Comparison of ENCODE assay signal across 8 mouse cellular contexts in genomic region chr7:28925317-28925716, GRCm38 (mm10). TPM values are rescaled to one million over a fixed set of nuclear protein-coding genes. Genes with fewer than 3 reads are reported as not detected.
A peak's percentile ranks its signal among the peaks of the same experiment; 100 is the strongest.
DNase-seq lines count a peak whose midpoint lies in the region; ATAC-seq and TF ChIP-seq lines count a peak whose summit lies in the region.

No protein-coding gene starts in this region.

- H3K4me2 ChIP-seq in heart, embryonic 14.5 days (ENCODE audit: low read length) = peak overlapping the region; percentile 54
- H3K4me2 ChIP-seq in midbrain, embryonic 15.5 days = no peak overlapping the region

- H3K9ac ChIP-seq in heart, embryonic 14.5 days (ENCODE audit: low read length) = peak overlapping the region; percentile 72
- no peak overlapping the region for H3K9ac ChIP-seq in midbrain, embryonic 15.5 days

- H3K27me3 ChIP-seq in E14TG2a.4 (ENCODE audit: insufficient read depth, low read length) = no peaks in the 10 kb centered on the region
- H3K27me3 ChIP-seq in heart, embryonic 14.5 days (ENCODE audit: control insufficient read depth, insufficient read depth, low read length) = no peaks in the 10 kb centered on the region
- H3K27me3 ChIP-seq in midbrain, embryonic 15.5 days (replicated peaks) = no peaks in the 10 kb centered on the region

- peak overlapping the region; percentile 96 to 99 for H3K27ac ChIP-seq in heart, embryonic 14.5 days (replicated peaks in 1 of 2; ENCODE audit: control insufficient read depth in 1 of 2, insufficient read depth in 1 of 2, low read depth in 2 of 2, low read length in 2 of 2)
- 0 out of 2 replicates have a peak overlapping the region, but pooled peaks have one; percentile 45 for H3K27ac ChIP-seq in midbrain, embryonic 15.5 days

- no peak for TF ChIP-seq CTCF in E14TG2a.4 (conservative IDR thresholded peaks at IDR 0.05; ENCODE audit: low read length)

- H3K9me3 ChIP-seq in E14TG2a.4 (ENCODE audit: low read length) = no peaks in the 10 kb centered on the region
- H3K9me3 ChIP-seq in heart, embryonic 14.5 days (ENCODE audit: control insufficient read depth, low read length) = no peaks in the 10 kb centered on the region
- no peaks in the 10 kb centered on the region for H3K9me3 ChIP-seq in midbrain, embryonic 15.5 days

- intact Hi-C loops in left cerebral cortex, postnatal 14 days (cut with DNase I) = no loop called here

- 0 out of 2 replicates have a peak overlapping the region, but pooled peaks have one; percentile 32 for H3K4me3 ChIP-seq in E14TG2a.4 (replicated peaks; ENCODE audit: low read length)
- H3K4me3 ChIP-seq in heart, embryonic 14.5 days (ENCODE audit: control insufficient read depth in 1 of 2, insufficient read depth in 1 of 2, low read depth in 1 of 2, low read length in 2 of 2) = no peak overlapping the region
- H3K4me3 ChIP-seq in midbrain, embryonic 15.5 days = no peak overlapping the region

- peaks cover 99% of the 10 kb centered on the region for H3K4me1 ChIP-seq in E14TG2a.4 (replicated peaks; ENCODE audit: low read depth, low read length)
- peaks cover 69 to 80% of the 10 kb centered on the region in 2 experiments for H3K4me1 ChIP-seq in heart, embryonic 14.5 days (ENCODE audit: control insufficient read depth in 2 of 2, insufficient read depth in 2 of 2, low read length in 2 of 2)
- peaks cover 41% of the 10 kb centered on the region for H3K4me1 ChIP-seq in midbrain, embryonic 15.5 days

- 6% methylated on average over 9 of the region's 9 CpGs for WGBS in heart, embryonic 14.5 days
- WGBS in midbrain, embryonic 15.5 days = 55% methylated on average over 9 of the region's 9 CpGs

- peak; percentile 73 for DNase-seq in adrenal gland, postnatal 25 days
- DNase-seq in kidney, postnatal 25 days = peak; percentile 86 to 96
- no peak for DNase-seq in left cerebral cortex, postnatal 14 days (ENCODE audit: low spot score in 2 of 2)
- no peak for DNase-seq in frontal cortex, postnatal 10 days (ENCODE audit: low spot score in 2 of 2)
- DNase-seq in thymus, postnatal 4 days = no peak

- H3K36me3 ChIP-seq in E14TG2a.4 (ENCODE audit: insufficient read depth, low read length) = peaks cover 94% of the 10 kb centered on the region
- H3K36me3 ChIP-seq in heart, embryonic 14.5 days (ENCODE audit: control insufficient read depth, insufficient read depth, low read length) = peaks cover 10% of the 10 kb centered on the region; the same call in 1 of the 2 replicates
- no peaks in the 10 kb centered on the region for H3K36me3 ChIP-seq in midbrain, embryonic 15.5 days (replicated peaks)

- peak; percentile 74 for ATAC-seq in heart, embryonic 14.5 days (ENCODE audit: insufficient number of reproducible peaks, insufficient read depth, low FRiP score, low read depth)
- no peak for ATAC-seq in midbrain, embryonic 15.5 days (replicated peaks)

RNA-seq across cellular contexts. Expression of gene Actn4, which starts 36.8 kb away (rescaled TPM):
- total RNA-seq in adrenal gland, postnatal 25 days (2021) = 204 and 206 TPM in 2 replicates
- 221 and 228 TPM in 2 replicates for polyA plus RNA-seq in heart, embryonic 14.5 days (2014; fragmentation: Nextera tagmentation; extraction: Ambion mirVana)
- 140 and 143 TPM in 2 replicates for polyA plus RNA-seq in midbrain, embryonic 15.5 days (2015; fragmentation: Nextera tagmentation; extraction: Ambion mirVana)
- total RNA-seq in left cerebral cortex, postnatal 14 days (2021) = 100 to 1,000 TPM; 177 to 205 TPM

RNA-seq across cellular contexts. Expression of gene Capn12, which starts 44.1 kb away (rescaled TPM):
- total RNA-seq in adrenal gland, postnatal 25 days (2021) = 0.21 TPM in 1 of 2 replicates, not detected in the other
- 0.27 and 0.46 TPM in 2 replicates for polyA plus RNA-seq in heart, embryonic 14.5 days (2014; fragmentation: Nextera tagmentation; extraction: Ambion mirVana)
- 0.33 and 0.52 TPM in 2 replicates for polyA plus RNA-seq in midbrain, embryonic 15.5 days (2015; fragmentation: Nextera tagmentation; extraction: Ambion mirVana)
- 1 to 10 TPM in 1 of 2 experiments, under 1 TPM in 1; 0.59 to 1.3 TPM for total RNA-seq in left cerebral cortex, postnatal 14 days (2021)

RNA-seq across cellular contexts. Expression of gene Eif3k, which starts 56.3 kb away (rescaled TPM):
- 222 and 254 TPM in 2 replicates for total RNA-seq in adrenal gland, postnatal 25 days (2021)
- polyA plus RNA-seq in heart, embryonic 14.5 days (2014; fragmentation: Nextera tagmentation; extraction: Ambion mirVana) = 286 and 319 TPM in 2 replicates
- polyA plus RNA-seq in midbrain, embryonic 15.5 days (2015; fragmentation: Nextera tagmentation; extraction: Ambion mirVana) = 269 and 284 TPM in 2 replicates
- total RNA-seq in left cerebral cortex, postnatal 14 days (2021) = 100 to 1,000 TPM; 163 to 174 TPM

RNA-seq across cellular contexts. Expression of gene Map4k1, which starts 56.5 kb away (rescaled TPM):
- 1.1 and 1.4 TPM in 2 replicates for total RNA-seq in adrenal gland, postnatal 25 days (2021)
- 2.8 and 3.3 TPM in 2 replicates for polyA plus RNA-seq in heart, embryonic 14.5 days (2014; fragmentation: Nextera tagmentation; extraction: Ambion mirVana)
- 8.5 and 11.4 TPM in 2 replicates for polyA plus RNA-seq in midbrain, embryonic 15.5 days (2015; fragmentation: Nextera tagmentation; extraction: Ambion mirVana)
- total RNA-seq in left cerebral cortex, postnatal 14 days (2021) = 1 to 10 TPM; 2.0 to 3.7 TPM

Comparison
In these comparisons a context has a peak if more than half of its experiments do, and no peak if none do; other contexts are left out.
1. DNase-seq: peak in adrenal gland, postnatal 25 days (single experiment) and kidney, postnatal 25 days (2 of 2); none in left cerebral cortex, postnatal 14 days (0 of 2), frontal cortex, postnatal 10 days (0 of 2) and thymus, postnatal 4 days (single experiment).